Mouse (Mus musculus): ENCODE measurements around the gene Vps29.

- TF ChIP-seq CTCF (IDR thresholded peaks at IDR 0.05; ENCODE audit: low read depth, low read length) (no peak), TAL1 (conservative IDR thresholded peaks at IDR 0.05; ENCODE audit: low read depth, low read length) (no peak)
Measured at GRCm38 (mm10) chr5:122334682-122335081, 19.5 kb upstream of the Vps29 start.
